In the genomic region with DNA sequence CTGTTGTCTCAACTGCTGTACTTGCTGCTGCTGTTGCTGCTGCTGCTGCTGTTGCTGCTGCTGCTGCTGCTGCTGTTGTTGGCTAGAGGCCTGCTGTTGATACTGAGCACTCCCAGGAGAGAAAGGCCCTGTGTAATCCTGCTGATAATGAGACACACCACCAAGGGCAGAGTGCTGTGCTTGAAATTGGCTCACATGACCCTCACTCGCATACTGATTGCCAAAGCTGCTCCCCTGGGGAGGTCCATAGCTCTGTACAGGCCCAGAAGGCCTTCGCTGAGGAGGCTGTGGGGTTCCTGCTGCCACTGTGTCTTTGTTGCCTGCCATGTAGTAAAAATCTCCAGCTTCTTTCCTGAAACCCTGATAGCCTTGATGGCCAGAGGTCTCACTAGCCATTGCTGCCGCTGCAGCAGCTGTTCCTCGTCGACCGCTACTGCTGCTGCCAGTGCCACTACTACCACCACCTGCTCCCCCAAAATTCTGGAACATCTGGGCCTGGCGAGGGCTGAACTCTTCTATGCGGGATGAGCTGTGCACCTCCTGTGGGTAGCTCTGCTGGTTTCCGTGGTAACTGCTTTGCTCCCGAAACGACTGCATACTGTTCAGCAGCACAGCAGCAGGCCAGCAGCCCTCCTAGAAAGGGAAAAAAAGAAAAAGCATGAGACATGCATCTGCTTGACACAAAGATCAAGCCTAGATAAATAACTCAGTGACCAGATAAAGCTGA, we compare ENCODE assay signal across 7 mouse cellular contexts.
DNase-seq lines count a peak whose midpoint lies in the region; ATAC-seq and TF ChIP-seq lines count a peak whose summit lies in the region.

No protein-coding gene starts in this region.

- no peak overlapping the region for H3K9ac ChIP-seq in forebrain, embryonic 16.5 days (replicated peaks; ENCODE audit: low read depth, low read length)

- peaks cover 17% of the 10 kb centered on the region for H3K36me3 ChIP-seq in forebrain, embryonic 16.5 days (ENCODE audit: control insufficient read depth, insufficient read depth)
- peaks cover 49% of the 10 kb centered on the region for H3K36me3 ChIP-seq in thymus, adult 2 months (ENCODE audit: control insufficient read depth, insufficient read depth, low read length)

- no peak overlapping the region for H3K4me3 ChIP-seq in forebrain, embryonic 16.5 days (replicated peaks; ENCODE audit: low read length)
- no peak overlapping the region for H3K4me3 ChIP-seq in thymus, adult 2 months (ENCODE audit: control insufficient read depth, insufficient read depth, low read length)

- TF ChIP-seq CTCF in thymus, adult 2 months (IDR thresholded peaks at IDR 0.05; ENCODE audit: borderline replicate concordance, control insufficient read depth, extremely low read depth, insufficient read depth, low read length, poor library complexity) = no peak

- DNase-seq in MN1 (ENCODE audit: low spot score) = peak; percentile 74
- peak; percentile 11 for DNase-seq in ZHBTc4 (ENCODE audit: low read depth, low spot score)
- DNase-seq in kidney, postnatal 14 days = peak; percentile 12
- peak; percentile 50 for DNase-seq in telencephalon, adult 2 months (ENCODE audit: low read depth, low spot score)
- no peak for DNase-seq in thymus, adult 2 months

- H3K27ac ChIP-seq in forebrain, embryonic 16.5 days (ENCODE audit: low read length) = peak overlapping the region; percentile 61
- no peak overlapping the region for H3K27ac ChIP-seq in thymus, adult 2 months (ENCODE audit: control insufficient read depth, insufficient read depth, low read length)

- no peaks in the 10 kb centered on the region for H3K9me3 ChIP-seq in forebrain, embryonic 16.5 days (ENCODE audit: control insufficient read depth, low read length)

- H3K27me3 ChIP-seq in forebrain, embryonic 16.5 days (replicated peaks; ENCODE audit: control insufficient read depth, insufficient read depth, low read length) = no peaks in the 10 kb centered on the region
- H3K27me3 ChIP-seq in thymus, adult 2 months (ENCODE audit: control insufficient read depth, insufficient read depth, low read length) = no peaks in the 10 kb centered on the region

- TF ChIP-seq POLR2A in thymus, adult 2 months (IDR thresholded peaks at IDR 0.05; ENCODE audit: control insufficient read depth, extremely low read depth, insufficient read depth, low read length, poor library complexity) = no peak

- peak; percentile 64; the same call in 1 of the 2 replicates for ATAC-seq in forebrain, embryonic 16.5 days
- ATAC-seq in monocyte, adult 5-6 weeks (replicated peaks; ENCODE audit: insufficient number of reproducible peaks, low FRiP score, low TSS enrichment, poor library complexity, severe bottlenecking) = no peak

- 24% methylated on average over 11 of the region's 11 CpGs for WGBS in forebrain, embryonic 16.5 days
- WGBS in thymus, adult 2 months = 77% methylated on average over 11 of the region's 11 CpGs

- peaks cover 7% of the 10 kb centered on the region for H3K4me1 ChIP-seq in forebrain, embryonic 16.5 days (replicated peaks; ENCODE audit: control insufficient read depth, insufficient read depth, low read length)
- H3K4me1 ChIP-seq in thymus, adult 2 months (replicated peaks; ENCODE audit: control insufficient read depth, insufficient read depth, low read length) = no peaks in the 10 kb centered on the region

- no peak overlapping the region for H3K4me2 ChIP-seq in forebrain, embryonic 16.5 days (ENCODE audit: low read length)
